Mouse (Mus musculus) limb, embryonic 14.5 days (tissue): Measurements from ENCODE around the gene Med27. TPM values are rescaled to one million over a fixed set of nuclear protein-coding genes. Genes with fewer than 3 reads are reported as not detected.
A peak's percentile ranks its signal among the peaks of the same experiment; 100 is the strongest.
"Not testable (repeated sequence)": the region's sequence is repeated elsewhere in the genome, so short reads cannot be mapped to it uniquely, and the experiment has no call there.

Experiments used
- ATAC-seq: fragments of 200-750 bp; cut with Nextera tagmentation; 2 replicates; pipeline ENCODE4 v1.8.0; 2017; ENCODE audit warnings: low read depth, moderate number of reproducible peaks, moderate TSS enrichment; ENCODE audit not compliant: low FRiP score
- DNase-seq: peaks from one replicate; pipeline ENCODE4 v3.0.0-alpha.2; 2015; ENCODE audit warnings: low spot score
- H3K27ac ChIP-seq: fragments of 300-500 bp; sonication (generic); replicated peaks from 2 replicates; pipeline ENCODE4 v1.5.1; 2014; ENCODE audit warnings: low read depth, mild to moderate bottlenecking, low read length, moderate library complexity, mixed read lengths
- H3K27me3 ChIP-seq: fragments of 300-500 bp; sonication (generic); 2 replicates; pipeline ENCODE4 v1.6.1; 2014; ENCODE audit warnings: low read length, mixed read lengths; ENCODE audit not compliant: control insufficient read depth, insufficient read depth
- H3K36me3 ChIP-seq: fragments of 300-500 bp; sonication (generic); 2 replicates; pipeline ENCODE4 v1.6.1; 2014; ENCODE audit warnings: mild to moderate bottlenecking, low read length, moderate library complexity, mixed read lengths; ENCODE audit not compliant: control insufficient read depth, insufficient read depth
- H3K4me1 ChIP-seq: fragments of 300-500 bp; sonication (generic); 2 replicates; pipeline ENCODE4 v1.6.1; 2014; ENCODE audit warnings: antibody characterized with exemption, low read length, mixed read lengths; ENCODE audit not compliant: control insufficient read depth, insufficient read depth
- H3K4me2 ChIP-seq: fragments of 300-500 bp; sonication (generic); replicated peaks from 2 replicates; pipeline ENCODE4 v1.6.1; 2014; ENCODE audit warnings: low read depth, mild to moderate bottlenecking, low read length, moderate library complexity; ENCODE audit not compliant: severe bottlenecking
- H3K4me3 ChIP-seq: fragments of 300-500 bp; sonication (generic); replicated peaks from 2 replicates; pipeline ENCODE4 v1.5.1; 2014; ENCODE audit warnings: low read length
- H3K9ac ChIP-seq: fragments of 300-500 bp; sonication (generic); 2 replicates; pipeline ENCODE4 v1.6.1; 2014; ENCODE audit warnings: mild to moderate bottlenecking, low read depth, low read length, moderate library complexity; ENCODE audit not compliant: severe bottlenecking
- H3K9me3 ChIP-seq: fragments of 300-500 bp; sonication (generic); 2 replicates; pipeline ENCODE4 v1.6.1; 2016; ENCODE audit warnings: low read length; ENCODE audit not compliant: control insufficient read depth
- POLR2A ChIP-seq: fragments of 200-500 bp; IDR thresholded peaks from 2 replicates; pipeline ENCODE4 v1.8.0; 2012; ENCODE audit warnings: inconsistent platforms, mild to moderate bottlenecking, moderate library complexity, borderline replicate concordance; ENCODE audit not compliant: insufficient read depth, insufficient read length; ENCODE audit errors: extremely low read depth
- WGBS: fragments of 180-500 bp; shearing (Covaris S2); extraction: QIAGEN DNeasy Blood & Tissue Kit; methylation state at CpG from one replicate; pipeline ENCODE4 v1.1.7; 2014; 5-methylcytosine and 5-hydroxymethylcytosine counted together
- polyA plus RNA-seq, 2 experiments: library from polyadenylated mRNA; depleted of rRNA in 1 of 2; stranded (reverse) in 1 of 2; unstranded in 1 of 2; fragments of >200 nt; fragmentation: Nextera tagmentation in 1 of 2; extraction: Ambion mirVana in 1 of 2; gene quantifications; 2 replicates each; pipeline versions ENCODE4 v1.2.1 to v1.2.3; 2012 to 2014

The Med27 gene
- polyA plus RNA-seq, 2 experiments: 45.6 to 49.4 TPM

GRCm38 (mm10) chr2:29523918-29524811, 177.5 kb downstream of the Med27 start:
- peaks cover 3% of the 10 kb centered on the region for H3K36me3 ChIP-seq
- H3K27ac ChIP-seq: no peak overlapping the region
- H3K27me3 ChIP-seq: no peaks in the 10 kb centered on the region
- WGBS: 72% methylated on average over 12 of the region's 12 CpGs
- H3K9me3 ChIP-seq: no peaks in the 10 kb centered on the region
- TF ChIP-seq POLR2A: no peak
- 0 out of 2 replicates have a peak, but pooled peaks have one; percentile 32 for ATAC-seq
- H3K4me3 ChIP-seq: no peak overlapping the region
- no peak overlapping the region for H3K9ac ChIP-seq
- peaks cover 22% of the 10 kb centered on the region for H3K4me1 ChIP-seq
- H3K4me2 ChIP-seq: no peak overlapping the region
- DNase-seq: peak; percentile 15

GRCm38 (mm10) chr2:29525273-29525805, 178.7 kb downstream of the Med27 start:
- Histone ChIP-seq H3K27ac (no peak overlapping the region), H3K9me3 (no peaks in the 10 kb centered on the region), H3K4me1 (peaks cover 19% of the 10 kb centered on the region), H3K27me3 (no peaks in the 10 kb centered on the region), H3K9ac (no peak overlapping the region), H3K4me2 (no peak overlapping the region), H3K4me3 (no peak overlapping the region), H3K36me3 (peaks cover 3% of the 10 kb centered on the region)
- no peak for ATAC-seq
- TF ChIP-seq POLR2A: no peak
- DNase-seq: no peak
- WGBS: 30% methylated on average over 4 of the region's 4 CpGs

GRCm38 (mm10) chr2:29526266-29526665, 179.6 kb downstream of the Med27 start:
- H3K36me3 ChIP-seq: peaks cover 3% of the 10 kb centered on the region
- H3K4me1 ChIP-seq: peaks cover 19% of the 10 kb centered on the region
- no peak overlapping the region for H3K9ac ChIP-seq
- H3K4me3 ChIP-seq: no peak overlapping the region
- DNase-seq (peak; percentile 25), ATAC-seq (peak; percentile 56)
- H3K9me3 ChIP-seq: no peaks in the 10 kb centered on the region
- WGBS: 49% methylated on average over 14 of the region's 14 CpGs
- H3K27ac ChIP-seq: no peak overlapping the region
- no peak for TF ChIP-seq POLR2A
- H3K4me2 ChIP-seq: no peak overlapping the region
- no peaks in the 10 kb centered on the region for H3K27me3 ChIP-seq

GRCm38 (mm10) chr2:29527480-29527879, 180.9 kb downstream of the Med27 start:
- not testable (repeated sequence) for H3K4me2 ChIP-seq, H3K27me3 ChIP-seq, H3K9ac ChIP-seq, H3K36me3 ChIP-seq, H3K4me3 ChIP-seq, ATAC-seq, H3K27ac ChIP-seq, H3K9me3 ChIP-seq, DNase-seq
- peaks cover 19% of the 10 kb centered on the region for H3K4me1 ChIP-seq
- 70% methylated on average over 6 of the region's 9 CpGs for WGBS

GRCm38 (mm10) chr2:29528811-29529210, 182.2 kb downstream of the Med27 start:
- no peak overlapping the region for H3K4me3 ChIP-seq
- no peak for TF ChIP-seq POLR2A
- no peaks in the 10 kb centered on the region for H3K27me3 ChIP-seq
- ATAC-seq (no peak), DNase-seq (no peak)
- H3K4me1 ChIP-seq: peaks cover 19% of the 10 kb centered on the region
- no peak overlapping the region for H3K9ac ChIP-seq
- no peak overlapping the region for H3K27ac ChIP-seq
- H3K4me2 ChIP-seq: no peak overlapping the region
- no peaks in the 10 kb centered on the region for H3K36me3 ChIP-seq
- WGBS: 85% methylated on average over 5 of the region's 5 CpGs
- H3K9me3 ChIP-seq: no peaks in the 10 kb centered on the region

GRCm38 (mm10) chr2:29529788-29530187, 183.2 kb downstream of the Med27 start:
- DNase-seq, H3K4me2 ChIP-seq, H3K27ac ChIP-seq, H3K9me3 ChIP-seq, H3K9ac ChIP-seq, ATAC-seq, H3K36me3 ChIP-seq, H3K4me3 ChIP-seq, H3K27me3 ChIP-seq: not testable (repeated sequence)
- H3K4me1 ChIP-seq: peaks cover 13% of the 10 kb centered on the region
- 98% methylated on average over 2 of the region's 2 CpGs for WGBS
